Mouse (Mus musculus): ENCODE results near the gene Atxn2l. TPM values are rescaled to one million over a fixed set of nuclear protein-coding genes. Genes with fewer than 3 reads are reported as not detected.
A peak's percentile ranks its signal among the peaks of the same experiment; 100 is the strongest.
"Not testable (repeated sequence)": the region's sequence is repeated elsewhere in the genome, so short reads cannot be mapped to it uniquely, and the experiment has no call there.

Gene Atxn2l
- total RNA-seq, 2 experiments from 2014 or later: 60.0 to 65.7 TPM

GRCm38 (mm10) chr7:126487617-126488385, 15.4 kb downstream of the Atxn2l start:
- not testable (repeated sequence) for DNase-seq

GRCm38 (mm10) chr7:126487052-126487483, 16.2 kb downstream of the Atxn2l start, which contains the start of gene Tufm:
TSS of gene Tufm (plus strand) at chr7:126487361.
- peak; percentile 96 for DNase-seq

- peak; percentile 85 for DNase-seq
These were observed 20.8 kb downstream of the Atxn2l start for GRCm38 (mm10) chr7:126482392-126482871.

GRCm38 (mm10) chr7:126481699-126482098, 21.5 kb downstream of the Atxn2l start:
- no peak for DNase-seq

GRCm38 (mm10) chr7:126474993-126475581, 28.1 kb downstream of the Atxn2l start, which contains the start of gene Sh2b1:
TSS of gene Sh2b1 (minus strand) at chr7:126475424.
- peak; percentile 91 for DNase-seq

GRCm38 (mm10) chr7:126474486-126474955, 28.7 kb downstream of the Atxn2l start:
- DNase-seq: no peak

GRCm38 (mm10) chr7:126473470-126474086, 29.7 kb downstream of the Atxn2l start:
- DNase-seq: no peak

GRCm38 (mm10) chr7:126472713-126473112, 30.5 kb downstream of the Atxn2l start:
- no peak for DNase-seq

GRCm38 (mm10) chr7:126472306-126472705, 30.9 kb downstream of the Atxn2l start:
- no peak for DNase-seq

GRCm38 (mm10) chr7:126471853-126472252, 31.4 kb downstream of the Atxn2l start:
- DNase-seq: no peak

- DNase-seq: no peak
These were observed 31.9 kb downstream of the Atxn2l start for GRCm38 (mm10) chr7:126471361-126471760.

GRCm38 (mm10) chr7:126470077-126470476, 33.2 kb downstream of the Atxn2l start:
- DNase-seq: no peak

- no peak for DNase-seq
These were observed 35.2 kb downstream of the Atxn2l start for GRCm38 (mm10) chr7:126467834-126468627.

- peak; percentile 71 for DNase-seq
These were observed 36.0 kb downstream of the Atxn2l start for GRCm38 (mm10) chr7:126467271-126467670.

- DNase-seq: no peak
These were observed 36.5 kb downstream of the Atxn2l start for GRCm38 (mm10) chr7:126466707-126467106.

GRCm38 (mm10) chr7:126466116-126466515, 37.1 kb downstream of the Atxn2l start:
- DNase-seq: no peak

- DNase-seq: peak; percentile 53
These were observed 37.8 kb downstream of the Atxn2l start for GRCm38 (mm10) chr7:126465246-126466030.

GRCm38 (mm10) chr7:126464836-126465235, 38.4 kb downstream of the Atxn2l start:
- peak; percentile 63 for DNase-seq

GRCm38 (mm10) chr7:126464121-126464520, 39.1 kb downstream of the Atxn2l start:
- DNase-seq: no peak

GRCm38 (mm10) chr7:126463547-126463946, 39.7 kb downstream of the Atxn2l start:
- DNase-seq: no peak

- DNase-seq: no peak
These were observed 40.2 kb downstream of the Atxn2l start, which contains the start of gene Atp2a1 for GRCm38 (mm10) chr7:126463004-126463403. TSS of gene Atp2a1 (minus strand) at chr7:126463108.

All from heart, postnatal 4 days (tissue).